Mouse (Mus musculus): ENCODE data around the gene Wdr83os.

GRCm38 (mm10) chr8:85096196-85096595 is 15.7 kb downstream of the Wdr83os start:
- no peak for TF ChIP-seq CTCF (IDR thresholded peaks at IDR 0.05; ENCODE audit: insufficient read depth, low read depth, low read length)
- TF ChIP-seq POLR2A (IDR thresholded peaks at IDR 0.05; ENCODE audit: insufficient read depth, low read depth, low read length) = no peak

Data from olfactory bulb, adult 2 months (tissue).